Mouse (Mus musculus) lung, postnatal 0 days (tissue): ENCODE data around the gene Stab1.

Experiments
- CTCF ChIP-seq: IDR thresholded peaks from 2 replicates; pipeline ENCODE4 v1.5.1; 2016; ENCODE audit warnings: antibody characterized with exemption, mild to moderate bottlenecking
- EP300 ChIP-seq: IDR thresholded peaks from 2 replicates; pipeline ENCODE4 v1.6.1; 2016; ENCODE audit warnings: antibody characterized with exemption, mild to moderate bottlenecking, control low read depth

- no peak for TF ChIP-seq CTCF
- TF ChIP-seq EP300 = no peak
Measured at GRCm38 (mm10) chr14:31171821-31172220, 3.4 kb upstream of the Stab1 start.
